Mouse (Mus musculus) forebrain, embryonic 12.5 days (tissue): ENCODE measurements around the gene Prpf38b. TPM values are rescaled to one million over a fixed set of nuclear protein-coding genes. Genes with fewer than 3 reads are reported as not detected.

ENCODE experiments used
- ATAC-seq: fragments of 200-750 bp; cut with Nextera tagmentation; 2 replicates; pipeline ENCODE4 v1.8.0; 2017; ENCODE audit warnings: moderate TSS enrichment; ENCODE audit not compliant: low FRiP score
- H3K27ac ChIP-seq: fragments of 300-500 bp; sonication (generic); 2 replicates; pipeline ENCODE4 v1.5.1; 2016; ENCODE audit warnings: mild to moderate bottlenecking
- H3K27me3 ChIP-seq: fragments of 300-500 bp; sonication (generic); 2 replicates; pipeline ENCODE4 v1.6.1; 2016; ENCODE audit warnings: mild to moderate bottlenecking
- H3K36me3 ChIP-seq: fragments of 300-500 bp; sonication (generic); replicated peaks from 2 replicates; pipeline ENCODE4 v1.6.1; 2016; ENCODE audit warnings: mild to moderate bottlenecking
- H3K4me1 ChIP-seq: fragments of 300-500 bp; sonication (generic); 2 replicates; pipeline ENCODE4 v1.6.1; 2016
- H3K4me2 ChIP-seq: fragments of 300-500 bp; sonication (generic); 2 replicates; pipeline ENCODE4 v1.6.1; 2016; ENCODE audit warnings: mild to moderate bottlenecking, moderate library complexity
- H3K4me3 ChIP-seq: fragments of 300-500 bp; sonication (generic); replicated peaks from 2 replicates; pipeline ENCODE4 v1.5.1; 2016; ENCODE audit warnings: mild to moderate bottlenecking
- H3K9ac ChIP-seq: fragments of 300-500 bp; sonication (generic); 2 replicates; pipeline ENCODE4 v1.6.1; 2016; ENCODE audit warnings: mild to moderate bottlenecking
- H3K9me3 ChIP-seq: fragments of 300-500 bp; sonication (generic); 2 replicates; pipeline ENCODE4 v1.6.1; 2016
- WGBS: fragments of 180-500 bp; shearing (Covaris S2); methylation state at CpG from one replicate; pipeline ENCODE4 v1.1.7; 2016; 5-methylcytosine and 5-hydroxymethylcytosine counted together
- polyA plus RNA-seq: library from polyadenylated mRNA; unstranded; fragments of >200 nt; fragmentation: Nextera tagmentation; extraction: Ambion mirVana; gene quantifications from 2 replicates; pipeline ENCODE4 v1.2.1, GENCODE M21; 2016

Prpf38b gene
- polyA plus RNA-seq, 1 experiment from 2014 or later: 85.1 TPM

DNA sequence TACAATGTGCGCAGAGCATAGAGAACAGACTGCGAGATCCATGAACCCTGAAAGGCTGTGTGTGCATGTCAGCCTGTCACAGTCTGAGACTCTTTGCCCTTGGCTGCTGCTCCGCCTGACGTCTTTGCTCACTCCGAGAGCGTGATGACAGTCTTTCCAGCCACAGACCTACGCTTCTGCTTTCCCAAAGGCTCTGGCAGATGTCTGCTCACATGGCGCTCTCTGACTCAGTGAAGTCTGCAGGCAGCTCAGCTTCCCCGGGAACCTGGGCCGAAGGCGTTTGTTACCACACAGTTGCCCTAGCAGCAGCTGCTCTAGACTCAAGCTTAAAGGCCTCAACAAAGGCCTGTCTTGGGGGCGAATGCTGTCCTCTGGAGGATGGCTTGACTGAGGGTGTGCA, 56.2 kb downstream of the Prpf38b start:
- 0 out of 2 replicates have a peak, but pooled peaks cover 2% of the 10 kb centered on the region for H3K27me3 ChIP-seq
- no peaks in the 10 kb centered on the region for H3K9me3 ChIP-seq
- 56% methylated on average over 12 of the region's 12 CpGs for WGBS
- no peak overlapping the region for H3K27ac ChIP-seq
- H3K4me1 ChIP-seq: peaks cover 29% of the 10 kb centered on the region
- no peak overlapping the region for H3K9ac ChIP-seq
- no peaks in the 10 kb centered on the region for H3K36me3 ChIP-seq
- ATAC-seq: no peak
- no peak overlapping the region for H3K4me3 ChIP-seq
- H3K4me2 ChIP-seq: no peak overlapping the region

DNA sequence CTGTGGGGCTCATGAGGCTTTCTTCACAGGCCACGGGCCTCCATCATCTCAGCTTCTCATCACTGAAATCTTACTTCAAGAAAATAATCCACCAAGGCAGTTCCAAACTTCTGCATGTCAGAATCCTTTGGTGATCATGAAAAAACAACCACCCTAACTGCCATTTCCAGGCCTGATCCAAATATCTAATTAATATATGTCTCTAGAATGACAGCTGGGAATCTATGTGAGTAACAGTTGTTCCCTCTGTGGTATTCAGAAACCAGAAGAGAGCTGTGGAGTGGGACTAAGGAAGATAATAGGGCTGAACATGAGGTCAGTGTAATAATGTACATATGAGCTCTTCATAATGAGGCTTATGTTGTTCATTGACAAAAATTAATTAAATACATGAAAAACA, 58.3 kb downstream of the Prpf38b start:
- no peak overlapping the region for H3K27ac ChIP-seq

More for the DNA sequence above, 58.3 kb downstream of the Prpf38b start:
- H3K9me3 ChIP-seq: no peaks in the 10 kb centered on the region
- H3K4me2 ChIP-seq: no peak overlapping the region
- H3K27me3 ChIP-seq: 0 out of 2 replicates have a peak, but pooled peaks cover 2% of the 10 kb centered on the region
- H3K36me3 ChIP-seq: no peaks in the 10 kb centered on the region
- 75% methylated on average over 1 of the region's 1 CpGs for WGBS
- ATAC-seq: no peak
- no peak overlapping the region for H3K4me3 ChIP-seq
- no peak overlapping the region for H3K9ac ChIP-seq
- peaks cover 20% of the 10 kb centered on the region for H3K4me1 ChIP-seq

Other genes starting within 250 kb of the Prpf38b start
- 103 and 110 TPM in 2 replicates for gene Gpsm2, start 189.4 kb downstream of the Prpf38b start, polyA plus RNA-seq
- 0.04 TPM in 1 of 2 replicates, not detected in the other for gene Aknad1, start 172.1 kb downstream of the Prpf38b start, polyA plus RNA-seq
- 21.3 and 23.1 TPM in 2 replicates for gene Stxbp3, start 71.2 kb downstream of the Prpf38b start, polyA plus RNA-seq
- 0.22 TPM in 1 of 2 replicates, not detected in the other for gene Fndc7, start 21.7 kb downstream of the Prpf38b start, polyA plus RNA-seq
- gene Henmt1, start 28.1 kb upstream of the Prpf38b start, polyA plus RNA-seq: 0.56 and 1.3 TPM in 2 replicates
- gene Gm9857, start 28.7 kb upstream of the Prpf38b start, polyA plus RNA-seq: not detected in 2 replicates
- gene Fam102b, start 115.9 kb upstream of the Prpf38b start, polyA plus RNA-seq: 5.5 and 8.9 TPM in 2 replicates
- 0.11 TPM in 1 of 2 replicates, not detected in the other for gene Slc25a54, start 168.7 kb upstream of the Prpf38b start, polyA plus RNA-seq
- gene Slc25a24, start 211.4 kb upstream of the Prpf38b start, polyA plus RNA-seq: 17.1 and 21.5 TPM in 2 replicates